Mouse (Mus musculus): ENCODE measurements around the gene Gpr156. TPM values are rescaled to one million over a fixed set of nuclear protein-coding genes. Genes with fewer than 3 reads are reported as not detected.

Gpr156 gene
- polyA plus RNA-seq, 2 experiments = 0.59 to 0.78 TPM

DNA sequence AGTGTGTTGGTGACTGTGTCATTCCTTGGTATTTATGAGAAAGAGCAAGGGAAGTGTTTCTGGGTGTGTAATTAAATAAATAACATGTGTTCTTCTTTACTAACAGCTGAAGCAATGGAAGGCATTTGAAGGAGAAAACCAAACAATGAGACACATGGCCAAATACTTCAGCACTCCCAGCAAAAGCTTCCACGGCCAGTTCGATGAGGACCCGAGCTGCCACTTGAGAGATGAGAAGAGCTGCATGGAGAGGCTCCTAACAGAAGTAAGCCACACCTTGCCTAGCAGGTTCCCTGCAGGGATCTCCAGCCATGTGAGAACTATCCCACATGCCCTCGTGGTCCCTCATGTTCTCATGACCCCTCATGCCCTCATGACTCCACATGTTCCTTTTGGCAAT, 81.5 kb downstream of the Gpr156 start:
- Histone ChIP-seq H3K27ac (replicated peaks; ENCODE audit: low read depth, low read length) (no peak overlapping the region), H3K27me3 (ENCODE audit: control insufficient read depth, insufficient read depth, low read length) (no peaks in the 10 kb centered on the region), H3K36me3 (ENCODE audit: control insufficient read depth, insufficient read depth, low read length) (no peaks in the 10 kb centered on the region), H3K4me1 (ENCODE audit: control insufficient read depth, insufficient read depth, low read length) (peaks cover 4% of the 10 kb centered on the region; the same call in 1 of the 2 replicates), H3K9ac (ENCODE audit: low read depth, low read length, severe bottlenecking) (no peak overlapping the region), H3K4me2 (replicated peaks; ENCODE audit: low read depth, low read length, severe bottlenecking) (no peak overlapping the region), H3K9me3 (ENCODE audit: control insufficient read depth, low read length) (no peaks in the 10 kb centered on the region), H3K4me3 (replicated peaks; ENCODE audit: low read length) (no peak overlapping the region)
- DNase-seq (ENCODE audit: low spot score) (peak; percentile 2), ATAC-seq (ENCODE audit: low FRiP score, low read depth) (no peak)
- 60% methylated on average over 4 of the region's 4 CpGs for WGBS
- no peak for TF ChIP-seq POLR2A (IDR thresholded peaks at IDR 0.05; ENCODE audit: borderline replicate concordance, extremely low read depth, insufficient read depth, insufficient read length)

DNA sequence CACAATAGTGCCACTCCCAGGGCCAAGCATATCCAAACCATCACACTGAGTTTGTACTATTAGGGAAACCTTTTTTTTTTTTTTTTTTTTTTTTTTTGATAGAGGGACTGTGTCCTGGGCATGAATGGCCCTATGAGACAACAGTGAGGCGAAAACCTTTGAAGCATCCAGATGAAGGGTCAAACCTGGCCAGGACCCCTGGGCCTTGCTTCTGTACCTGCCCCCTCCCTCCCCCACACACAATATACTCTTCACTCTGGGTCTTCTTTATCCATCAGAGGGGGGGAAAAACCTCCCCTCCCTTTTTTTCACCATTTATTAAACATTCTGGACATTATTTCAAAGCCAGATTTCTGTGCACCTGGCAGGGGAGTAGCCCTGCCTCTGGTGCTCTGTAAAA, 83.5 kb downstream of the Gpr156 start:
- H3K4me1 ChIP-seq (ENCODE audit: control insufficient read depth, insufficient read depth, low read length) = peaks cover 3% of the 10 kb centered on the region; the same call in 1 of the 2 replicates
- WGBS = 84% methylated on average over 1 of the region's 1 CpGs

GRCm38 (mm10) chr16:38000178-38000577, 83.9 kb downstream of the Gpr156 start:
- DNase-seq (ENCODE audit: low spot score) (no peak), ATAC-seq (ENCODE audit: low FRiP score, low read depth) (no peak)
- no peaks in the 10 kb centered on the region for H3K27me3 ChIP-seq (ENCODE audit: control insufficient read depth, insufficient read depth, low read length)
- H3K9ac ChIP-seq (ENCODE audit: low read depth, low read length, severe bottlenecking) = 0 out of 2 replicates have a peak overlapping the region, but pooled peaks have one; percentile 21
- no peak overlapping the region for H3K4me3 ChIP-seq (replicated peaks; ENCODE audit: low read length)
- no peaks in the 10 kb centered on the region for H3K9me3 ChIP-seq (ENCODE audit: control insufficient read depth, low read length)
- 36% methylated on average over 7 of the region's 7 CpGs for WGBS
- TF ChIP-seq POLR2A (IDR thresholded peaks at IDR 0.05; ENCODE audit: borderline replicate concordance, extremely low read depth, insufficient read depth, insufficient read length) = no peak
- H3K36me3 ChIP-seq (ENCODE audit: control insufficient read depth, insufficient read depth, low read length) = no peaks in the 10 kb centered on the region
- no peaks in the 10 kb centered on the region for H3K4me1 ChIP-seq (ENCODE audit: control insufficient read depth, insufficient read depth, low read length)
- H3K27ac ChIP-seq (replicated peaks; ENCODE audit: low read depth, low read length) = no peak overlapping the region
- H3K4me2 ChIP-seq (replicated peaks; ENCODE audit: low read depth, low read length, severe bottlenecking) = no peak overlapping the region

More for the DNA sequence above, 83.5 kb downstream of the Gpr156 start:
- Histone ChIP-seq H3K27ac (replicated peaks; ENCODE audit: low read depth, low read length) (no peak overlapping the region), H3K9ac (ENCODE audit: low read depth, low read length, severe bottlenecking) (no peak overlapping the region), H3K4me2 (replicated peaks; ENCODE audit: low read depth, low read length, severe bottlenecking) (no peak overlapping the region), H3K4me3 (replicated peaks; ENCODE audit: low read length) (no peak overlapping the region), H3K36me3 (ENCODE audit: control insufficient read depth, insufficient read depth, low read length) (no peaks in the 10 kb centered on the region), H3K27me3 (ENCODE audit: control insufficient read depth, insufficient read depth, low read length) (no peaks in the 10 kb centered on the region), H3K9me3 (ENCODE audit: control insufficient read depth, low read length) (no peaks in the 10 kb centered on the region)
- DNase-seq (ENCODE audit: low spot score) (no peak), ATAC-seq (ENCODE audit: low FRiP score, low read depth) (0 out of 2 replicates have a peak, but pooled peaks have one; percentile 37)
- no peak for TF ChIP-seq POLR2A (IDR thresholded peaks at IDR 0.05; ENCODE audit: borderline replicate concordance, extremely low read depth, insufficient read depth, insufficient read length)

- no peak for DNase-seq (ENCODE audit: low spot score)
- TF ChIP-seq POLR2A (IDR thresholded peaks at IDR 0.05; ENCODE audit: borderline replicate concordance, extremely low read depth, insufficient read depth, insufficient read length) = no peak
- no peak for ATAC-seq (ENCODE audit: low FRiP score, low read depth)
Measured at GRCm38 (mm10) chr16:38001766-38002165, 85.5 kb downstream of the Gpr156 start.

GRCm38 (mm10) chr16:38002485-38002884, 86.2 kb downstream of the Gpr156 start:
- H3K4me2 ChIP-seq (replicated peaks; ENCODE audit: low read depth, low read length, severe bottlenecking) = no peak overlapping the region
- ATAC-seq (ENCODE audit: low FRiP score, low read depth) = no peak
- no peaks in the 10 kb centered on the region for H3K9me3 ChIP-seq (ENCODE audit: control insufficient read depth, low read length)
- H3K9ac ChIP-seq (ENCODE audit: low read depth, low read length, severe bottlenecking) = no peak overlapping the region
- no peaks in the 10 kb centered on the region for H3K4me1 ChIP-seq (ENCODE audit: control insufficient read depth, insufficient read depth, low read length)
- no peak for TF ChIP-seq POLR2A (IDR thresholded peaks at IDR 0.05; ENCODE audit: borderline replicate concordance, extremely low read depth, insufficient read depth, insufficient read length)
- no peak overlapping the region for H3K27ac ChIP-seq (replicated peaks; ENCODE audit: low read depth, low read length)
- WGBS = 78% methylated on average over 3 of the region's 3 CpGs
- no peak for DNase-seq (ENCODE audit: low spot score)
- no peaks in the 10 kb centered on the region for H3K27me3 ChIP-seq (ENCODE audit: control insufficient read depth, insufficient read depth, low read length)
- no peaks in the 10 kb centered on the region for H3K36me3 ChIP-seq (ENCODE audit: control insufficient read depth, insufficient read depth, low read length)
- no peak overlapping the region for H3K4me3 ChIP-seq (replicated peaks; ENCODE audit: low read length)

More at GRCm38 (mm10) chr16:38001766-38002165, 85.5 kb downstream of the Gpr156 start:
- H3K9me3 ChIP-seq (ENCODE audit: control insufficient read depth, low read length) = no peaks in the 10 kb centered on the region
- no peaks in the 10 kb centered on the region for H3K36me3 ChIP-seq (ENCODE audit: control insufficient read depth, insufficient read depth, low read length)
- 37% methylated on average over 2 of the region's 2 CpGs for WGBS
- H3K4me1 ChIP-seq (ENCODE audit: control insufficient read depth, insufficient read depth, low read length) = no peaks in the 10 kb centered on the region
- H3K27ac ChIP-seq (replicated peaks; ENCODE audit: low read depth, low read length) = no peak overlapping the region
- H3K4me2 ChIP-seq (replicated peaks; ENCODE audit: low read depth, low read length, severe bottlenecking) = no peak overlapping the region
- no peak overlapping the region for H3K4me3 ChIP-seq (replicated peaks; ENCODE audit: low read length)
- no peak overlapping the region for H3K9ac ChIP-seq (ENCODE audit: low read depth, low read length, severe bottlenecking)
- no peaks in the 10 kb centered on the region for H3K27me3 ChIP-seq (ENCODE audit: control insufficient read depth, insufficient read depth, low read length)
